Mouse (Mus musculus) midbrain, embryonic 15.5 days (tissue): ENCODE data around the gene Golph3. TPM values are rescaled to one million over a fixed set of nuclear protein-coding genes. Genes with fewer than 3 reads are reported as not detected.
A peak's percentile ranks its signal among the peaks of the same experiment; 100 is the strongest.

ENCODE experiments used
- ATAC-seq: fragments of 200-750 bp; cut with Nextera tagmentation; replicated peaks from 2 replicates; pipeline ENCODE4 v1.8.0; 2017; ENCODE audit warnings: moderate TSS enrichment
- H3K27ac ChIP-seq: fragments of 300-500 bp; sonication (generic); 2 replicates; pipeline ENCODE4 v1.5.1; 2015; ENCODE audit warnings: mild to moderate bottlenecking, inconsistent platforms
- H3K27me3 ChIP-seq: fragments of 300-500 bp; sonication (generic); replicated peaks from 2 replicates; pipeline ENCODE4 v1.6.1; 2015; ENCODE audit warnings: inconsistent platforms
- H3K36me3 ChIP-seq: fragments of 300-500 bp; sonication (generic); replicated peaks from 2 replicates; pipeline ENCODE4 v1.6.1; 2015; ENCODE audit warnings: inconsistent platforms
- H3K4me1 ChIP-seq: fragments of 300-500 bp; sonication (generic); 2 replicates; pipeline ENCODE4 v1.6.1; 2015; ENCODE audit warnings: inconsistent platforms
- H3K4me2 ChIP-seq: fragments of 300-500 bp; sonication (generic); 2 replicates; pipeline ENCODE4 v1.6.1; 2015; ENCODE audit warnings: inconsistent platforms, mild to moderate bottlenecking, moderate library complexity
- H3K4me3 ChIP-seq: fragments of 300-500 bp; sonication (generic); 2 replicates; pipeline ENCODE4 v1.5.1; 2015; ENCODE audit warnings: mild to moderate bottlenecking, inconsistent platforms
- H3K9ac ChIP-seq: fragments of 300-500 bp; sonication (generic); 2 replicates; pipeline ENCODE4 v1.6.1; 2015; ENCODE audit warnings: mild to moderate bottlenecking, inconsistent platforms
- H3K9me3 ChIP-seq: fragments of 300-500 bp; sonication (generic); 2 replicates; pipeline ENCODE4 v1.6.1; 2016; ENCODE audit warnings: inconsistent platforms
- WGBS: fragments of 180-500 bp; shearing (Covaris S2); methylation state at CpG from one replicate; pipeline ENCODE4 v1.1.7; 2015; ENCODE audit warnings: mixed read lengths; 5-methylcytosine and 5-hydroxymethylcytosine counted together
- polyA plus RNA-seq: library from polyadenylated mRNA; unstranded; fragments of >200 nt; fragmentation: Nextera tagmentation; extraction: Ambion mirVana; gene quantifications from 2 replicates; pipeline ENCODE4 v1.2.1, GENCODE M21; 2015

The Golph3 gene
- polyA plus RNA-seq, 1 experiment from 2014 or later: 62.6 TPM

- no peaks in the 10 kb centered on the region for H3K27me3 ChIP-seq
- H3K27ac ChIP-seq: peak overlapping the region; percentile 64
- H3K36me3 ChIP-seq: peaks cover 2% of the 10 kb centered on the region; the same call in 1 of the 2 replicates
- no peak overlapping the region for H3K4me2 ChIP-seq
- no peak overlapping the region for H3K4me3 ChIP-seq
- no peak overlapping the region for H3K9ac ChIP-seq
- WGBS: 13% methylated on average over 4 of the region's 4 CpGs
- peaks cover 8% of the 10 kb centered on the region for H3K4me1 ChIP-seq
- ATAC-seq: peak; percentile 53
- no peaks in the 10 kb centered on the region for H3K9me3 ChIP-seq
Measured at GRCm38 (mm10) chr15:12341401-12341758, 20.1 kb downstream of the Golph3 start.

GRCm38 (mm10) chr15:12346916-12347315 is 25.7 kb downstream of the Golph3 start:
- Histone ChIP-seq H3K4me1 (no peaks in the 10 kb centered on the region), H3K9ac (no peak overlapping the region), H3K4me3 (no peak overlapping the region), H3K27ac (no peak overlapping the region), H3K36me3 (peaks cover 9% of the 10 kb centered on the region), H3K27me3 (no peaks in the 10 kb centered on the region), H3K4me2 (no peak overlapping the region), H3K9me3 (no peaks in the 10 kb centered on the region)
- WGBS: 94% methylated on average over 3 of the region's 3 CpGs
- no peak for ATAC-seq

DNA sequence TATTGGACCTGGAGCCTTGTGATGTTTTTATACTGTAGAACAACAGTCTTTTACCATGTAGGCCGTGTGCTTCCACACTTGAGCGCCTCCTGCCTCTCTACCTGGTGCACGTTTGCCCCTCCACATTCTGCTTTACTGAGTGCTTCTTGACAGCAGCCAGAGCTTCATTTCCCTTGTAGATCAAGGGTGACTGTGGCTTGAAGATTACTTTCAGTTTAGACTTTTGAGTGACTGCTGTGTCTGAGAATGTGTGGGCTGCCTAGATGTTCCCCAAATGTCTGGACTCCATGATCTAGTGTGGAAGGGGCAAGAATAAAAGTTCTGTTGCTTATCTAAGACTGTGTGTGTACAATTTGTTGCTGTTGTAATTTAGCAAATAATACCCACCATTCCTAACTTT is 27.7 kb downstream of the Golph3 start:
- ATAC-seq: no peak
- Histone ChIP-seq H3K4me3 (no peak overlapping the region), H3K4me2 (no peak overlapping the region), H3K4me1 (no peaks in the 10 kb centered on the region), H3K27me3 (no peaks in the 10 kb centered on the region), H3K9me3 (no peaks in the 10 kb centered on the region), H3K27ac (no peak overlapping the region), H3K36me3 (peaks cover 7% of the 10 kb centered on the region), H3K9ac (no peak overlapping the region)
- WGBS: 86% methylated on average over 3 of the region's 3 CpGs

- no peak for ATAC-seq
- no peak overlapping the region for H3K27ac ChIP-seq
- H3K4me1 ChIP-seq: no peaks in the 10 kb centered on the region
- peaks cover 7% of the 10 kb centered on the region for H3K36me3 ChIP-seq
- H3K9ac ChIP-seq: no peak overlapping the region
- H3K4me2 ChIP-seq: no peak overlapping the region
- no peaks in the 10 kb centered on the region for H3K9me3 ChIP-seq
- 91% methylated on average over 5 of the region's 5 CpGs for WGBS
- H3K27me3 ChIP-seq: no peaks in the 10 kb centered on the region
- H3K4me3 ChIP-seq: no peak overlapping the region
Measured at GRCm38 (mm10) chr15:12349840-12350239, 28.6 kb downstream of the Golph3 start.

DNA sequence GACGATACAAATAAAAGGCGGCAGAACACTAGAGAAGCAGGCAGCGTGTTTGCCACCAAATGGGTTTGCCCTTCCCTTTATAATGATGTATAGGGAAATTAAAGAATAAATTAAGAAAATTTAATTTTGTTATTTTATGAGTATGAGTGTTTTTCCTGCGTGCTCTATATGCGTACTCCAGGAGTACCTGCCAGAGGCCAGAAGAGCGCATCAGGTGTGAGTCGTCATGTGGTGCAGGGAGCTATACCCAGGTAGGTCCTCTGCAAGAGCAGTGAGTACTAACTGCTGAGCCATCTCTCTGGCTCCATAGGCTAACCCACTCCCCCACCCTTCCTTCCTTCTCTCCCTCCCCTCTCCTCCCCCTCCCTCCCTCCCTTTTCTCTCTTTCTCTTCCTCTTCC is 30.2 kb downstream of the Golph3 start:
- 95% methylated on average over 7 of the region's 7 CpGs for WGBS
- Histone ChIP-seq H3K27me3 (no peaks in the 10 kb centered on the region), H3K4me1 (no peaks in the 10 kb centered on the region), H3K9ac (no peak overlapping the region), H3K36me3 (peaks cover 7% of the 10 kb centered on the region; the same call in 1 of the 2 replicates), H3K4me2 (no peak overlapping the region), H3K27ac (no peak overlapping the region), H3K9me3 (no peaks in the 10 kb centered on the region), H3K4me3 (no peak overlapping the region)
- ATAC-seq: peak; percentile 57

- WGBS: 80% methylated on average over 2 of the region's 2 CpGs
- Histone ChIP-seq H3K4me3 (no peak overlapping the region), H3K9me3 (no peaks in the 10 kb centered on the region), H3K9ac (no peak overlapping the region), H3K4me2 (no peak overlapping the region), H3K4me1 (no peaks in the 10 kb centered on the region), H3K36me3 (peaks cover 7% of the 10 kb centered on the region; the same call in 1 of the 2 replicates), H3K27me3 (no peaks in the 10 kb centered on the region), H3K27ac (no peak overlapping the region)
- no peak for ATAC-seq
Measured at GRCm38 (mm10) chr15:12354281-12354810, 33.1 kb downstream of the Golph3 start.

GRCm38 (mm10) chr15:12355261-12355660 is 34.0 kb downstream of the Golph3 start:
- Histone ChIP-seq H3K27me3 (no peaks in the 10 kb centered on the region), H3K9ac (no peak overlapping the region), H3K27ac (no peak overlapping the region), H3K4me1 (no peaks in the 10 kb centered on the region), H3K4me3 (no peak overlapping the region), H3K9me3 (no peaks in the 10 kb centered on the region), H3K4me2 (no peak overlapping the region), H3K36me3 (no peaks in the 10 kb centered on the region; the same call in 1 of the 2 replicates)
- WGBS: 91% methylated on average over 6 of the region's 6 CpGs
- ATAC-seq: no peak

DNA sequence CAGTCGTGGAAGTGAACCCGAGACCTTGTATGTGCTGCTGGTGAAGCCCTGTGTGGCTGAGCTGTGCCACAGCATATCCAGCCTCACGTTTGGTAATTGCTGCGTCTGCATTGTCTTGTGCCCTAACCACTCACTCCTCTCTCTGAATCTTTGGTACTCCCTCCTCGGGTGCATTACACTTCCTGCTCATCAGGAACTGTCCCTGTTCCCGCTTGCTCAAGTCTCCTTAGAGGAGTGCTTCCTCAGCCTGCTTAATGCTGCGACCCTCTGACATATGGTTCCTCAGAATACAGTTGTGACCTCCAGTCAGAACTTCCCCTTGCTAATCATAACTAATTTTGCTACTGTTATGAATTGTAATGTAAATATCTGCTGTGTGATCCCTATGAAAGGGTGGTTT is 34.7 kb downstream of the Golph3 start:
- Histone ChIP-seq H3K9ac (no peak overlapping the region), H3K4me1 (no peaks in the 10 kb centered on the region), H3K9me3 (no peaks in the 10 kb centered on the region), H3K27ac (no peak overlapping the region), H3K4me2 (no peak overlapping the region), H3K4me3 (no peak overlapping the region), H3K36me3 (no peaks in the 10 kb centered on the region; the same call in 1 of the 2 replicates), H3K27me3 (no peaks in the 10 kb centered on the region)
- no peak for ATAC-seq
- WGBS: 84% methylated on average over 7 of the region's 7 CpGs

DNA sequence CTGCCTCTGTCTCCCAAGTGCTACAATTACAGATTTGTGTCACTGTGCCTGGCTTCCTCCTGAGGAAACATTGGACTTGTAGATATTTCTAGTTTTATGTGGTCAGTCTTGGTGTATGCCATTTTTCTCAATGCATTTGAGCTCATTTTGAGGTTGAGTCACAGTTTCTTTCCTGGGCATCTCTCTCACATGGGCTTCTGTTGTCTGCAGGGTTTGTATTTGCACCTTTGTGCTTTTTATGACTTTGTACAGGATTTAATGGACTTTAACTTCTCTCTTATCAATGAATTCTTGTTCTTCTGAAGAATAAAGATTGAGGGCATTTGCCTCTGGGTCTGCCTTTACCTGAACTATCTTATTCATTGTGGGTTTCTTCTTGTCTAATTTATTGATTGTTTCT is 36.2 kb downstream of the Golph3 start:
- Histone ChIP-seq H3K27ac (no peak overlapping the region), H3K4me2 (no peak overlapping the region), H3K9me3 (no peaks in the 10 kb centered on the region), H3K27me3 (no peaks in the 10 kb centered on the region), H3K4me1 (no peaks in the 10 kb centered on the region), H3K36me3 (no peaks in the 10 kb centered on the region; the same call in 1 of the 2 replicates), H3K9ac (no peak overlapping the region), H3K4me3 (no peak overlapping the region)
- ATAC-seq: no peak

DNA sequence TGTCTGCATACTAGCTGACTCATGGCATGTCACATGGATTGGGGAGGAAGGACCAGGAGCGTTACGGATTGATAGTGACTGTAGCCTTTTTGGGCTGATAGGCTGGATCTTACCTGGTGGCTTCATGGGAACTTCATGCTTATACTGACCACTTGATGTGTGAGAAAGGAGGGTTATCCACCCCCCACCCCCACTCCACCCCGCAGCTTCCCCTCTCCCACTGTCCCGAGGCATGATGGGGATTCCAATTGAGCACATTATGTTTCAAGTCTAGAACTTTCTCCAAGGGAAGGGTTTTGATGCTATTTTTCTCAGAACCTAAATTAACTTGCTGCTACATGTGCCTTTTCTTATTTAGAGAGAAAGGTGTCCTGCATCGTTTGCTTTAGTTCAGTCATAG is 37.1 kb downstream of the Golph3 start:
- no peak overlapping the region for H3K27ac ChIP-seq
- no peaks in the 10 kb centered on the region for H3K4me1 ChIP-seq
- no peaks in the 10 kb centered on the region for H3K36me3 ChIP-seq
- no peak overlapping the region for H3K9ac ChIP-seq
- H3K4me2 ChIP-seq: no peak overlapping the region
- no peak overlapping the region for H3K4me3 ChIP-seq
- no peak for ATAC-seq
- H3K27me3 ChIP-seq: no peaks in the 10 kb centered on the region
- WGBS: 94% methylated on average over 5 of the region's 5 CpGs
- H3K9me3 ChIP-seq: no peaks in the 10 kb centered on the region

DNA sequence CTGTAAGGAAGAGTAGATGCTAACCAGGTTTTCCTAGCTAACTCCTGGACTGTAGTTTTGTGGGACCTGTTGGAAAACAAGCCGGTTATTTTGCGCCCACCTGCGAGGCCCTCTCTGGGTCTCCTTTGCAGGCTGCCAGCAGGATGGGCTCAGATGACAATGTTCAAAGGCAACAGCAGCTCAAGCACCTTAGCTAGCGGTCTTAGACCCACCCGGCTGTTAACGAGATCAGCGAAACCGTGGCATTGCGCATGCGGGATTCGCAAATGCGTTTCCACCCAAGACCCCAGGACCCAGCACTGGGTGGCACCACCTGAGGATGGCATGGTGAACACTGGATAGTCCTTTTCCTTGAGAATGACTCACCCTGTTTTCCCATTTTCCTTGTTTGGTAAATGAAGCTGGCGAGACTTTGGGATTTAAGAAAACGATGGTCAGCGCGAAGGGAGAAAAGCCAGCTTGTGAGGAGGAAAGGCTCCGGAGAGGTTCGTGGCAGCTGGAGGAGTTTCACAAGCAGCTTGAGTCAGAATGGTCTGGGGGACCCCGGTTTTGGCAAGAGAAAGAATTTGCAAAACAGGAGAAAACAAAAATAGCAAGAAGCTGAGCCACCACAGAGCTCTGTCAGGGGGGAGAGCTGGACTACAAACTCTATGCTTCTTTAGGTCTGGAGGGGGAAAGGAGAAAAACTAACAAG is 39.4 kb downstream of the Golph3 start:
- no peaks in the 10 kb centered on the region for H3K36me3 ChIP-seq
- ATAC-seq: no peak
- WGBS: 77% methylated on average over 19 of the region's 19 CpGs
- no peaks in the 10 kb centered on the region for H3K27me3 ChIP-seq
- no peaks in the 10 kb centered on the region for H3K9me3 ChIP-seq
- no peak overlapping the region for H3K4me2 ChIP-seq
- no peak overlapping the region for H3K27ac ChIP-seq
- H3K4me1 ChIP-seq: peaks cover 6% of the 10 kb centered on the region
- H3K4me3 ChIP-seq: no peak overlapping the region
- no peak overlapping the region for H3K9ac ChIP-seq

DNA sequence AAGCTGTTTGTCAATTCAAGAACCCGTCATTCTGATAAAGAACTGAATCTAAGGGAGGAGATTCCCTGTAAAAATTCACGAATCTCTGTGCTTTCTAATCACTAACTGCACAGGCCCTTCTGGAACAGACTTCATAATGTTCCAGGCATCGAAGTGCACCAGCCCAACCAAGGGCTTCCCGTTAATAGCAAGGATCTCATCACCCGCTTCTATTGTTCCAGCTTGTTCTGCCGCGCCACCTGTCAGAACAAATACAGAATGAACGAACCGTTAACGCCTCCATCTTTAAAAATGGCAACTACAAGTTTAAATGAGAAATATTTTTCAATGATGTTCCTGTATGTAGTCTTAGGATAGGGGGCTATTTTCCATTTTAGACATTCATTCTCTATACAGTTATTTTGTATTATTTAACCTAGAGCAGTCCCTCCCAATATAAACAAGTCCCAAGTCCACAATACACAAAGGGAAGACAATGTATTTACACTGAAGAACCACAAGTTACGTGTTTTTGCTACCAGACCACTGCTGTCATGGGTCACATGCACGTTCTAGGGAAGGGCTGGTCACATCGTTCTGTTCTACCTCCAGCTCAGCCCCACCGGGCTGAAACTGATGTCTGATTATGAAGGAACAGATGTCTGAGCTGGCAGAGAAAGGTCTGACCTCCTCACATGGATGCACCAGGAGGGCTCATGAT is 40.9 kb downstream of the Golph3 start:
- H3K9ac ChIP-seq: no peak overlapping the region
- H3K4me3 ChIP-seq: no peak overlapping the region
- no peaks in the 10 kb centered on the region for H3K27me3 ChIP-seq
- no peaks in the 10 kb centered on the region for H3K36me3 ChIP-seq
- no peak for ATAC-seq
- no peak overlapping the region for H3K4me2 ChIP-seq
- no peak overlapping the region for H3K27ac ChIP-seq
- WGBS: 88% methylated on average over 14 of the region's 14 CpGs
- H3K9me3 ChIP-seq: no peaks in the 10 kb centered on the region
- H3K4me1 ChIP-seq: peaks cover 18% of the 10 kb centered on the region

- Histone ChIP-seq H3K4me2 (no peak overlapping the region), H3K36me3 (no peaks in the 10 kb centered on the region), H3K27ac (no peak overlapping the region), H3K27me3 (no peaks in the 10 kb centered on the region), H3K9me3 (no peaks in the 10 kb centered on the region), H3K4me3 (no peak overlapping the region), H3K9ac (no peak overlapping the region), H3K4me1 (peaks cover 21% of the 10 kb centered on the region)
- no peak for ATAC-seq
- WGBS: 86% methylated on average over 6 of the region's 6 CpGs
Measured at GRCm38 (mm10) chr15:12362701-12363040, 41.4 kb downstream of the Golph3 start.
